Mouse (Mus musculus) naive thymus-derived CD4-positive, alpha-beta T cell, adult 2 months (primary cell): ENCODE data around the gene Nrn1l.
A peak's percentile ranks its signal among the peaks of the same experiment; 100 is the strongest.

Experiments used
- DNase-seq: peaks from one replicate; pipeline ENCODE4 v3.0.0-alpha.2; 2011; ENCODE audit warnings: low read depth

Gene Nrn1l

DNA sequence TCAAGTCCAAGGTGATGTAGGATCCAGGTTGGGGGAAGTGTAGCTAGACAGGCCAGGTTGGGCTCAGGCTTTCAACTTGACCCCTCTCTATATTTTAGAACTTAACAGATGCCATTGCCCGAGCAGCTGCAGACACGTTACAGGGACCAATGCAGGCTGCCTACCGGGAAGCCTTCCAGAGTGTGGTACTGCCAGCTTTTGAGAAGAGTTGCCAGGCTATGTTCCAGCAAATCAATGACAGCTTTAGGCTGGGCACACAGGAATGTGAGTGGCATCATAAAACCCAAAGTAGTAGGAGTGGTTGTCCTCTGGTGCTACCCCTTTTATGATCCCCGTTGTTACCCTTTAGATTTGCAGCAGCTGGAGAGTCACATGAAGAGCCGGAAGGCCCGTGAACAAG lies 2.5 kb upstream of the Nrn1l start:
- DNase-seq, result no peak

DNA sequence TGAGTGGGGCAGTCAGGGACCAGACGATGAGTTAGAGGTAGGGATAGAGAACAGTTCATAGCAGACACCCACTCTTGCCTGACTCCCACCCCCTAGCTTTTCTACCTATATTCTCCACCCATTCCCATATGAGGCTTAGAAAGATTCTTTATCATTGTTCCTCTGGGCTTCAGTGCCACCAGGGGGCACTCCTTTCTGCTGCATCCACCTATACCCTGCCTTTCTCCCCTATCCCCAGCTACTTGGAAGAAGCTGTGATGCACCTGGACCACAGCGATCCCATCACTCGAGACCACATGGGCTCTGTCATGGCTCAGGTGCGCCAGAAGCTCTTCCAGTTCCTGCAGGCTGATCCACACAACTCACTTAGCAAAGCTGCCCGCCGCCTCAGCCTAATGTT lies 935 bp upstream of the Nrn1l start:
- DNase-seq, result peak; percentile 59

DNA sequence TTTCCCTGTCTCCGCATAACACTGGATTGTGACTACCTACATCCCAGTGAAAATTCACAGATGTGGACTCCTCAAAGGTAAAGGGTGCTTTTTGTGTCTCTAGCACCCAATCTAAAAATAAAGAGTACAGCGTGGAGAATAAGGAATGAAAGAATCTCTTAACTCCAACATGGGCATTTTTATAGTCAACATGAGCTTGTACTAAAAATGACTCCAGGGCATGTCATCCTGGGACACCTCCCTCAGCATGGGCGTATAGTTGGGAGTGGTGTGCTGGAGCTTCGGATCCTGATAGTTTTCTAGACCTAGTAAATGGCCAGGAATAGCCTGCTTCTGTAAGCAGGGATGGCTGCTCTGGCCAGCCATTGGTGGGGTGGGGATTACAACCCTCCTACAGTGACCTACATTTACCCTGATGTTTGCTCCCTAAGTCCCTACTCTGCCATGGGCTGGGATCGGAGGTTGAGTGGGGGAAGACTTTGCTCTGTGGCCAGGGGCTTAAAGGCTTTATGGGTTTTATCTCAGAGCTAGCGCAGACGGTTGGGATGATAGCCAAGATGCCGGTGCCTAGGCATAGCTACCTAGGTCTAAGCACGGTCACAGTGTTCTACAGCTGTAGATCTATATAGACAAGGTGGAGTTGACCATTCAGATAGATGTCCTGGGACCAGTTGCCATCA lies 4.6 kb downstream of the Nrn1l start:
- no peak for DNase-seq

- peak; percentile 97 for DNase-seq
Observed at GRCm38 (mm10) chr8:105900180-105900940, 7.0 kb downstream of the Nrn1l start, which contains the start of gene Pskh1. Gene Pskh1 (plus strand): TSS chr8:105900441.

DNA sequence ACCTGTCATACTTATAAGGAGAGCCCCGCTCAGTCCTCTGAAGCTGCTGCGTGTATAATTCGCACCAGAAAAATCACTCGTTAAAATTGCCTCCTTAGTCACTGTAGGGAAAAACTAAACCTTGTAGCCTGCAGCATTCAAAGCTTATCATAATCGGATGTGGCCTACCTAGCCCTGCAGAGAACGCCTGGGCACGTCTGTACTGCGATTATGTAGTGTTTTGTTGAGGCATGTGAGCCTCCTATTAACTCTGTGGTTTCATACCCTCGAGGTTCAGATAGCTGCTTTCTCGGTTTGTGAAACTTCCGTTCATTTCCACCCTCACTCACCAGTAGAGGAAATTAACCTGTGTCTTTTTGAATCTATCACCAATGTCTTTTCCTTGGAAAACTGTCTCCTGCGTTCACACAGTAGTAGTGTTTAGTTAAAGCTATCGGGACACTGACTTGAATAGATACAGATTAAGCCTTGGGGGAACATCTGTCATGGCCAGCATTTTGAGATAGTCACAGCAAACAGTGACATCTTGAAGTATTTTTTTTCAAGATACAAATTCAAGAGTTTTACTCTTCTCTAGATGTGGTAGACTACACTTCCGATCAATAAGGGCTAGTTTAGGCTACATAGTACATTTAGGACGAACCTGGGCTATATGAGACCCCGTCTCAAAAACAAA lies 7.7 kb downstream of the Nrn1l start:
- peak; percentile 78 for DNase-seq

- DNase-seq, result peak; percentile 58
Observed at GRCm38 (mm10) chr8:105919390-105919789, 26.0 kb downstream of the Nrn1l start.

DNA sequence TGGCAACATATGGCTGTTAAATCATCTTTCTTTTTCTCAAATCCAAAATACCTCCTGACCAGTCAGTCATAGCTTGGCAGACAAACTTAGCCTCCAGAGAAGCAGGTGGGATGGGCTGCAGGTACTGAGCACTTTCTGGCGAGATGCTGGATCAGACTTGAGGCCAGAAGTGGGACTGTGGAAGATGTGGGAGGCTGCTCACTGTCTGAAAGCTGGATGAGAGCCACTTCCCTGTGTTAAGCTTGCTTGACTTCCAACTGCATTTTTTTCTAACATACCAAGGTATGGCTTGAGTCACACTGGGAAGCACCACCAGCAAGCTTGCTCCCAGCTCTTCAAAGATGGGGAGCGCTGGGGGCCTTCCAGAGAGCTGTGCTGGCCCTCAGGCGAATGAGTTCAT lies 31.8 kb downstream of the Nrn1l start:
- DNase-seq, result no peak

- DNase-seq, result peak; percentile 91
Observed at GRCm38 (mm10) chr8:105930602-105931001, 37.2 kb downstream of the Nrn1l start.

GRCm38 (mm10) chr8:105931271-105931670 lies 37.9 kb downstream of the Nrn1l start:
- no peak for DNase-seq

DNA sequence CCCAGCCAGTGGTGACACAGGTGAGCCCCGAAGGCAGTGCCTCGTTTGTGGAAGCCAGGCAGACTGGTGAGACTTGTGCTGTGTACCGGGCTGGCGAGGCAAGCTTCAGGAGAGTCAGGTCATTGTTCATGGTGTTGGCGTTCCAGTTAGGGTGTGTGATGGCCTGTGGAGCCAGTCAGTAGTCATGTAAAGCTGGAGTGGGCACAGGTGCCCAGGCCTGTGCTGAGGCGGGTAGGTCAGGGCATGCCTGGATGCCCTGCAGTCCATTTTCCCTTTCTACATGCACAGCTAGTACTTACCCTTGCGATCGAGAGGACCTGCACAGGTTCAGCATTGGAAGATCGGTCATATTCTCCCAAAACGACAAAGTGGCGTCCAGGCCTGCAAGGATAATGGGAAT lies 39.2 kb downstream of the Nrn1l start:
- DNase-seq, result no peak

DNA sequence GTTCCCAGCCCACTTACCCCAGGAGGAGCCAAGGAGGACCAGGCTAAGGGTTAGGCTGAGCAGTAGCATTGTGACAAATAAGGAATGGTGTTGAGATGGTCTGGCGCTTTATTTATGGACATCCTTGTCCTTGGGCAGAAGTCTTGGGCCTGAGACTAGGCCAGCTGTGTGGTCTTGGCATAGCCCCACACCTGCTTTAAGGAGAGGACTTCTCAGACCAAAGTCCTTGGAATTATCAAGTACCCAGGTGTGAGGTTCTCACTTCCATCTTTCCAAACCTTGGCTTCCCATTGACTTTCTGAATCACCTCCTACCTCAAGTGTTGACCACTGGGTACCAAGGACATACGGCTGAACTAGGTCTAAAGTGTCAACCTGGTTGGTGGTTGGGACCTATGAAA lies 40.4 kb downstream of the Nrn1l start, which contains the start of gene Ctrl:
Ctrl (minus strand) TSS at position 101 of the 400 bp plus-strand sequence.
- no peak for DNase-seq

- DNase-seq, result no peak
Observed at GRCm38 (mm10) chr8:105935105-105935504, 41.7 kb downstream of the Nrn1l start.

DNA sequence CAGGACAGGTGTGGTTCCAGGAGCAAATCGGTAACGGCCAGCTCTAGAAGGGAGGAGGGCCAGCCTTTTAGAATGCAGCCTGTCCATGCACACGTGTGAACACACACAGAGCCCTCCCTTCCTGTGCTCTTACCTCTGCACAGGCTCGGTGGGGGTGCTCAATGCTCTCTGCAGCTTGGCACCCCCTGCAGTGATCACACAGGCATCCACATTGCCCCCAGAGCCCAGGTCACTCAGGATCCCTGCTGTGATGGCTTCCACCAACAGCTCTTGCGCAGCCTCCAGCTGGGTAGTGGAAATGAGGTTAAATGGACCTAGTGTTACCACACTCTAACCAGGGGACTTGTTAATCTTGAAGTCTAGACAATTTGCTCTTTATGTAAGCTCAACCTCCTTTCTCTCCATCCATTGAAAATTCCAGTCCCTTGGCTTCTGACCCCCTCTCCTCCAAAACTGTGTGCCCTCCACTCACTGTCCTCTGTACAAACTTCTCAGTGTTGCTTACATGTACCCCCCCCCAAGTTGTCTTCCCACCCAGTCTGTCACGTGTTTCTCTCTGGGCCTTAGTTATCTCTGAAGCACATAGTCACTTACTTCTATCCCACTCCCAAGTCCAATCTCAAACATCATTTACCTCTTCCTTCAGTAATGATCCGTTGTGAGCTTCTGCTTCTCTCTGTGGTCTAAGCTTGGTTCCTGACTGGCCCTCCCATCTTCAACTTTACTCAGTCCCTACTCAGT lies 42.7 kb downstream of the Nrn1l start:
- no peak for DNase-seq

- DNase-seq, result peak; percentile 67
Observed at GRCm38 (mm10) chr8:105936866-105937475, 43.6 kb downstream of the Nrn1l start.

GRCm38 (mm10) chr8:105937496-105938305 lies 44.3 kb downstream of the Nrn1l start:
- DNase-seq, result peak; percentile 78

DNA sequence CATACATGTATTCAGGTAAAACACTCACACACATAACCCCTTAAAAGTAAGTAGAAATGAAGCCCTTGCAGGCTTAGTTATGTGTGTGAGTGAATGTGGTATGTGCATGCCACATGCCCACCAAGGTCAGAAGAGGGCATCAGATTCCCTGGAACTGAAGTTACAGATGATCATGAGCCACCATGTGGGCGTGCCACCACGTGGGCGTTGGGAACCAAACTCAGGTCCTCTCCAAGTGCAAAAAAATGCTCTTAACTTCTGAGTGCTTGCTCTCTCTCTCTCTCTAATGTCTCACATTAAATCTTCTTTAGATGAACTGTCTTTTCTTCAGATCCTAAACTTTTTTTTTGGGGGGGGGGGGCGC lies 44.9 kb downstream of the Nrn1l start, which contains the start of gene Psmb10:
Psmb10 (minus strand) TSS at position 139 of the 364 bp plus-strand sequence.
- no peak for DNase-seq

DNA sequence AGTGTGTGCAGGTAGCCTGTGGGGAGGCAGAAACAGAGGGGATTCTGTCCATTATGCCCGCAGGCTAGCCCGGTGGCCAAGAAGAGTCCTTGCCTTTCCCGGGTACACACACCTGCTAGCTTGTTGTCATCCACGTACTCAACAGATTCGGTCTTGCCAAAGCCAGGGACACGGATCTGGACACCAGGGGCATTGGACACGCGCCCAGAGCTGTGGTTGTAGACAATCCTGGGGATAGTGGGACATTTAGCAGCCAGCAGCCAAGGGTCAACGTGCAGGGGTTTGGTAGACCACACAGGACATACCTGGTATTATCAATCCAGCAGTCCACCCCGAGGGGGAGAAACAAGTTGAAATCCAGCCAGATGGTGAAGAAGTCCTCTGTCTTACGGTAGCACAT lies 48.7 kb downstream of the Nrn1l start:
- DNase-seq, result no peak

- no peak for DNase-seq
Observed at GRCm38 (mm10) chr8:105942542-105942941, 49.2 kb downstream of the Nrn1l start.

DNA sequence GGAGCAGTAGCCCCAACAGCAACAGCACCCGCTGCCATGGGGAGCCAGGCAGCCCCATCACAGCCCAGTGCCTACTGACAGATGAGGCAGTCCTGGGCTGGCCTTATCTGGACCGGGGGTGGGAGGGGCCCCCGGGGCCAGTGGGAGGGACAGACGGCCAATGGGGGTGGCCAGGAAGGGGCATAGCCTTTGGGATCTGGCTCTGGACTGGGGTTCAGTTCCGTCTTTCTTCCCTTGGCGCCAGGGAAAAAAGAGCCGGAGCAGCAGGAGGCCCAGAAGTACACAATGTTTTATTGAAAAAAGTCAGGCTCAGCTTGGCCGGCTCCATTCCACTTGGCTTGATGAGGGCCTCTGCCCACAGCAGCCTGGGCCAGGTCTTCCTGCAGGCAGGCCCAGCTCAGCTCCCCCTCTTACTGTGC lies 50.0 kb downstream of the Nrn1l start, which contains the start of gene Lcat:
Lcat (minus strand) TSS at position 62 of the 419 bp plus-strand sequence.
- no peak for DNase-seq
